Mouse (Mus musculus): ENCODE measurements around the gene 9530077C05Rik.
"Not testable (repeated sequence)": the region's sequence is repeated elsewhere in the genome, so short reads cannot be mapped to it uniquely, and the experiment has no call there.

9530077C05Rik gene

GRCm38 (mm10) chr9:22420491-22420890, 9.2 kb downstream of the 9530077C05Rik start:
- no peak for DNase-seq

- no peak for DNase-seq
Observed at GRCm38 (mm10) chr9:22422559-22422958, 11.2 kb downstream of the 9530077C05Rik start.

GRCm38 (mm10) chr9:22423507-22423906, 12.2 kb downstream of the 9530077C05Rik start:
- no peak for DNase-seq

GRCm38 (mm10) chr9:22424196-22424595, 12.9 kb downstream of the 9530077C05Rik start:
- no peak for DNase-seq

- no peak for DNase-seq
Observed at GRCm38 (mm10) chr9:22424719-22425118, 13.4 kb downstream of the 9530077C05Rik start.

- DNase-seq = no peak
Observed at GRCm38 (mm10) chr9:22428028-22428665, 16.8 kb downstream of the 9530077C05Rik start.

- DNase-seq = no peak
Observed at GRCm38 (mm10) chr9:22428666-22429410, 17.5 kb downstream of the 9530077C05Rik start.

- peak; percentile 49 to 60 for DNase-seq
Observed at GRCm38 (mm10) chr9:22429533-22430241, 18.4 kb downstream of the 9530077C05Rik start.

- DNase-seq = peak; percentile 15 to 17
Observed at GRCm38 (mm10) chr9:22430315-22430840, 19.1 kb downstream of the 9530077C05Rik start.

- DNase-seq = no peak
Observed at GRCm38 (mm10) chr9:22433221-22433620, 21.9 kb downstream of the 9530077C05Rik start.

GRCm38 (mm10) chr9:22434101-22434500, 22.8 kb downstream of the 9530077C05Rik start:
- no peak for DNase-seq

GRCm38 (mm10) chr9:22438826-22439225, 27.5 kb downstream of the 9530077C05Rik start:
- DNase-seq = no peak

- DNase-seq = no peak
Observed at GRCm38 (mm10) chr9:22443157-22443556, 31.8 kb downstream of the 9530077C05Rik start.

GRCm38 (mm10) chr9:22445123-22445522, 33.8 kb downstream of the 9530077C05Rik start:
- DNase-seq = no peak

- DNase-seq = no peak
Observed at GRCm38 (mm10) chr9:22447213-22447612, 35.9 kb downstream of the 9530077C05Rik start.

- no peak for DNase-seq
Observed at GRCm38 (mm10) chr9:22448420-22448819, 37.1 kb downstream of the 9530077C05Rik start.

GRCm38 (mm10) chr9:22449209-22449608, 37.9 kb downstream of the 9530077C05Rik start:
- no peak for DNase-seq

GRCm38 (mm10) chr9:22452697-22453096, 41.4 kb downstream of the 9530077C05Rik start:
- no peak for DNase-seq

- DNase-seq = no peak
Observed at GRCm38 (mm10) chr9:22453501-22453924, 42.2 kb downstream of the 9530077C05Rik start.

- DNase-seq = not testable (repeated sequence)
Observed at GRCm38 (mm10) chr9:22453990-22454389, 42.7 kb downstream of the 9530077C05Rik start, which contains the start of gene Gm17545. Gm17545 (plus strand) TSS chr9:22454290.

GRCm38 (mm10) chr9:22455041-22455440, 43.7 kb downstream of the 9530077C05Rik start:
- no peak for DNase-seq

GRCm38 (mm10) chr9:22457142-22457835, 46.0 kb downstream of the 9530077C05Rik start:
- no peak for DNase-seq

- no peak for DNase-seq
Observed at GRCm38 (mm10) chr9:22461946-22462345, 50.6 kb downstream of the 9530077C05Rik start.

Measured in thymus, postnatal 36 days (tissue).